Mouse (Mus musculus) kidney, postnatal 10 days (tissue): ENCODE results near the gene Lrrc29.
"Not testable (repeated sequence)": the region's sequence is repeated elsewhere in the genome, so short reads cannot be mapped to it uniquely, and the experiment has no call there.

Source experiments
- DNase-seq: peaks from one replicate; pipeline ENCODE4 v3.0.0; 2021; ENCODE audit warnings: mixed read lengths

The Lrrc29 gene

DNA sequence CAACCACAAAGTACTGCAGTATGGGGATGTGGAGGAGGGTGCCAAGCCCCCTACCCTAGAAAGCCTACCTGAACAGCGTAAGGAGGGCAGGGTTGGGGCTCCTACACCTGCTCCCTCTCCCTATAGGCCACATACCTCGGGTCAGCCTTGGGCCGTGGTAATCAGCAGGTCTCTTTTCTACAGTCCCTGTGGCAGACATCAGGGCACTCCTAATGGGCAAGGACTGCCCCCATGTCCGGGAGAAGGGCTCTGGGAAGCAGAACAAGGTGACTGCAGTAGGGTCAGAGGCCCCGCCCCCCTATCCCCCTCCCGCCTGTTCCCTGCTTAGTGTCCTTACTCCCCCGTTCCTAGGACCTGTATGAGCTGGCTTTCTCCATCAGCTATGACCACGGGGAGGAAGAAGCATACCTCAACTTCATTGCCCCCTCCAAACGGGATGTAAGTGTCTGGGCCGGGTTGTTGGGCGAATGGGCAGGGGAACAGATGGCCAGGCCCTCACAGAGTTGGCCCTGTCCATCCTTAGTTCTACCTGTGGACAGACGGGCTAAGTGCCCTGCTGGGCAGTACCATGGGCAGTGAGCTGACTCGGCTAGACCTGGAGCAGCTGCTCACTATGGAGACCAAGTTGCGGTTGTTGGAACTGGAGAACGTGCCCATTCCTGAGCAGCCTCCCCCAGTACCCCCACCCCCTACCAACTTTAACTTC lies 16.8 kb downstream of the Lrrc29 start:
- DNase-seq = no peak

DNA sequence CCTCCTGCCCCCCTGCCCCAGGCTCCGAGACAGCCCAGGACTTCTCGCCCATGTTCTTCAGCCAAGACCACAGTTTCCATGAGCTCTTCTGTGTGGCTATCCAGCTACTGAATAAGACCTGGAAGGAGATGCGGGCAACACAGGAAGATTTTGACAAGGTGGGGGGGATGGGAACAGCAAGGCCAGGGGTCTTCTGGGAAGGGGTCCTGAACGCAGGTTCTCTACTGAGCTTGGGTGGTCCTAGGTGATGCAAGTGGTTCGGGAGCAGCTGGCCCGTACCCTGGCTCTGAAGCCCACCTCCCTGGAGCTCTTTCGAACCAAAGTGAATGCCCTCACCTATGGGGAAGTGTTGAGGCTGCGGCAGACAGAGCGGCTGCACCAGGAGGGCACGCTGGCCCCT lies 17.6 kb downstream of the Lrrc29 start:
- DNase-seq = no peak

DNA sequence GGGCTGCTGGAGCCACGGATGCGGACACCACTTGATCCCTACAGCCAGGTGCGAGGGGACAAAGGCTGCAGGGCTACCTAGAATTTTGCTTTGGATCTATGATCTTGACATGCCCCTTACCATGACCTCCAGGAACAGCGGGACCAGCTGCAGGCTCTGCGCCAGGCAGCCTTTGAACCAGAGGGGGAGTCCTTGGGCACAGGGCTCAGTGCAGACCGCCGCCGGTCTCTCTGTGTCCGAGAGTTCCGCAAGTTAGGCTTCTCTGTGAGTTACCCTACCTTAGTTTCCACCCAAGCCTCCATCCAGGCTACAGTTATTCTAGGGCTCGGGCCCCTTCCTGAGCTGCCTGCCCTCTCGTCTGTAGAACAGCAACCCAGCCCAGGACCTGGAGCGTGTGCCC lies 18.4 kb downstream of the Lrrc29 start:
- DNase-seq = no peak

DNA sequence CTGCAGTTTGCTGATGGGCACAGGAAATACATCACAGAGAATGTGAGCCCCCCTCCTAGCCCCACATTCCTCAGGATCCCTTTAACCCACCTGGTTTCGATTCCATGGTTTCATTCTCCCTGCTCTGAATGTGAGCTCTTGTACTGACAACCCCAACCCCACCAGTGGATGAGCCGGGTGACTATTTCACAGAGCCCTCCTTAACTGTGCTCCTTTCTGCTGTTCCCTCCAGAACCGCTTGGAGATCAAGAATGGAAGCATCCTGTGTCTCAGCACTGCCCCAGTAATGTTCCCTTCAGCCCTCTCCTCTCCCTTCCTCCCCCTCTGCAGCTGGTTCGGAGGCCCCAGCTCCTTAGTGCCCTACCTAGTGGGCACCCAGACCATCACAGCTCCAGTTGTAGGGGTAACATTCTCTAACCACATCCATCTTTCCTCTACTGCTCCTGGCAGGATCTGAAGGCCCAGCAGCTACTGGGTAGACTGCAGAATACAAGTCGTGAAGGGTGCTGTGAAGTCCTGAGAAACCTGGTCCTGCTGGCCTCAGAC lies 19.9 kb downstream of the Lrrc29 start:
- no peak for DNase-seq

DNA sequence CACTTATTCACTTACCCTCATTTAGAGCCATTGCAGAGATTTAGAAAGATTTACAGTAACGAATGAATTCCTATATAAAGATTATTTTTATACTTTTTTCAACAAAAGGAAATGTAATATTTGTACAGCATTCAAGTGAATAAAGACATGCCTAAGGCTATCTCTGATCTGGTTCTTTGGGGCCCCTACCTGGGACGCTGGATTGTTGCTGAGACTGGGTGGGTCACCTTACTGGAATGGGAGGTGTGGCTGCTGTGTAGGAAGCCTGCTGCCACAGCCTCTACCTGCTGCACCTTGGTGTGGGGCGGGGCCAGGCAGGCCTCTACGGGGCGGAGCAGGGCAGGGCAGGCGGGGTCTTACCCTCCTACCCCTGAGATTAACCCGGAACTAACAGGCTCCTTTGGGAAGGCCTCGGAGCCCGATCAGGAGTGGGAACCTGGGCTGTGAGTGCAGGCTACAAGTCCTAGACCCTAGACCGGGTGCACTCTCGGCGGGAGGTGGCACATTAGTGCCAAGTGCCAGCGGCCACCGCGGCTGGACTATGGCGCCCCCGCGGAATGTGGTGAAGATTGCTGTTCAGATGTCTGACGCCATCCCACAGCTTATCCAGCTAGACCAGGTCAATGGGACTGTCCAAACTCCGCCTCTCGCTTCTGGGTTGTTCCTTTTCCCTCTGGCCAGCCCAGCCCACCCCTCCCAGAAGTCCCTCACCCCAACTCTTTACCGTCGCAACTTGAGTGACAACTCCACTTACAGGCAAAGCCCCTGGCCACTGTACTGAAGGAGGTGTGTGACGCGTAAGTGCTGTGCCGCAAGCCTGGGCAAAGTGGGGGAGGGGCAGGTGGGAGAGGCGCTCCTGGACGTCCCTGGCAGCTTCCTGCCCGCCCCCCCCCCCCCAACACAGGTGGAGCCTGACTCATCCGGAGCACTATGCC lies 20.6 kb downstream of the Lrrc29 start, which contains the start of gene Elmo3:
Elmo3 (plus strand) TSS at position 391 of the 935 bp plus-strand sequence.
- DNase-seq = peak; percentile 87

DNA sequence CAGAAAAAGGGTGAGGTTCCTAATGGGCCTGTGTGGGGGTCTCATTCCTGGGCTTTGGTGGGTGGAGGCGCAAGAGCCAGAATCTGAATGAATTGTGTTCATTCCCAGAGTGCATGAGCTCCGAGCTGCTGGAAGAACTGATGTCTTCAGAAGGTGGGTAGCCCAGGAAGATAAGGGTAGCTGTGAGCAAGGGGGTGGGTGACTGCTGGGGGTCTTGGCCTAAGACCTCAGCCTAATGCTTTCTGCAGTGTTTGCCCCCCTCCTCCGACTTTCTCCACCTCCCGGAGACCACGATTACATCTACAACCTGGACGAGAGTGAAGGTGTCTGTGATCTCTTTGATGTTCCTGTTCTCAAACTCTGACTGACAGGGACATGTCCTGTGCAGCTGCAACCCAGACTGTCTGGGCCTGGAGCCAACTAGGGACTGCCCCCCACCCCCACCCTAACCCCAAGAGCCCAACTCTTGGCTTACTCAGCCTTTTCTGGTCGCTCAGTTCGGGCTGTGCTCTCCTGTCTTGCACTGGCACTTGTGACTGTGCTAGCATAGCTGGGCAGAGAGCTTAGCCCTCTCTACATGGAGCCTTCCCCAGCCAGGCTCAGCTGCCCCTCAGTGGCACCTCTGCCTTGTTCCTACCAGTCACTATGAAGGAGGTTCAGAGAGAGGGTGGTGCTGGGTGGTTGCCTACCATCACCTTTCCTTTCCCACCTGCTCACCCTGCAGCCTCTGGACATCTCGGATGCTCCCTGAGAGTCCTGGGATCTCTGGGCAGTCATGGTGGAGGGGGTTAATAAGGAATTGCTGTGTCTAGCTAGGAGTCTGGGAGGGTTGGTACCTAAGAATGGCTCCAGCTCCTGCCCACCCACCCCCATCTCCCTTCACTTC lies 21.5 kb downstream of the Lrrc29 start:
- no peak for DNase-seq

DNA sequence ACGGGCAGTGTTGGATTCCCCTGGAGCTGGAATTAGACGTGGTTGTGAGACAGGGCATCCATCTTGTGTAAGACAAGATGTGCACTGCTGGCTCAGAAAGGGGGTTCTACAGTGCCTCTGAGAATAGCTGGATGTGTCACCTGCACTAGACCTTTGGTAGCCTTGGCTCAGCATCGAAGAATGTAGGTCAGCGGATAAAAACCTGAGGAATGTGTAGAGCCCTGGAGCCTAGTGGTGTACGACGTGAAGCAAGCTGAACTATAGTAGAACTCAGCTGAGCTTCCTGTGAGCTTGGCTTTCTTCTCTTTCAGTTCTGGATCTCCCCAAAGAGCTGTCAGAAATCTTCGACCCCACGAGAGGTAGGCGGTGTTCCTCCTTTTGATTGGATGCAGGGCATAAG lies 22.2 kb downstream of the Lrrc29 start:
- DNase-seq = no peak

DNA sequence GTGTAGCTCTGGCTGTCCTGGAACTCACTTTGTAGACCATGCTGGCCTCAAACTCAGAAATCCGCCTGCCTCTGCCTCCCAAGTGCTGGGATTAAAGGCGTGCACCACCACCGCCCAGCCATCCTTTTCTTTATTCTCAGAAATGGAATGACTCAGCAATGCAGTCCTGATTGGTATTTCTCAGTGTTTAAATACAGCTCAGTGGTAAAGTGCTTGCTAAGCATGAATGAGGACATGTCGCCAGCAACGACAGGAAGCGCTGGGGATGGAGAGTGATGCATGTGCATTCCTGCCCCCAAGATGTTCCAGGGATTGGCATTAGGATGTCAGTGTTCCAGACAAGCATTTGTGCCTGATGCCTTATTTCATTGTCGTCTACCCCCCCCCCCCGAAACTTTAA lies 22.7 kb downstream of the Lrrc29 start:
- no peak for DNase-seq

DNA sequence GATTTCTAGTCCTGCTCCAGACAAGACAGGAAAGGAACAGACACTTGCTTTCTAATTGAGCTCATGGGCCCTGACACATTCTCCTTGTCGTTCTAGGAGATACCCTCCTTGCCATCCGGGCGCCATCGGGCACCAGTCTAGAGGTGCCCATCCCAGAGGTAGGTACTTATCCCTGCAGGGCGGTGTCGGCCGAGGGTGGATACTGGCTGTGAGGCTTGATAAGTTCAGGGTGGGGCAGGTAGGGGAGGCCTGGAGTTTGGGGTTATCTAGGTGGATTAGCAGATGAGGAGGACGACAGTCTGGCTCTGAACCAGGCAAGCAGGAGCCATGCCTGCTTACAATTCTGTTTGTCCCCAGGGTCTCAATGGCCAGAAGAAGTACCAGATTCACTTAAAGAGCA lies 26.1 kb downstream of the Lrrc29 start:
- DNase-seq = no peak

DNA sequence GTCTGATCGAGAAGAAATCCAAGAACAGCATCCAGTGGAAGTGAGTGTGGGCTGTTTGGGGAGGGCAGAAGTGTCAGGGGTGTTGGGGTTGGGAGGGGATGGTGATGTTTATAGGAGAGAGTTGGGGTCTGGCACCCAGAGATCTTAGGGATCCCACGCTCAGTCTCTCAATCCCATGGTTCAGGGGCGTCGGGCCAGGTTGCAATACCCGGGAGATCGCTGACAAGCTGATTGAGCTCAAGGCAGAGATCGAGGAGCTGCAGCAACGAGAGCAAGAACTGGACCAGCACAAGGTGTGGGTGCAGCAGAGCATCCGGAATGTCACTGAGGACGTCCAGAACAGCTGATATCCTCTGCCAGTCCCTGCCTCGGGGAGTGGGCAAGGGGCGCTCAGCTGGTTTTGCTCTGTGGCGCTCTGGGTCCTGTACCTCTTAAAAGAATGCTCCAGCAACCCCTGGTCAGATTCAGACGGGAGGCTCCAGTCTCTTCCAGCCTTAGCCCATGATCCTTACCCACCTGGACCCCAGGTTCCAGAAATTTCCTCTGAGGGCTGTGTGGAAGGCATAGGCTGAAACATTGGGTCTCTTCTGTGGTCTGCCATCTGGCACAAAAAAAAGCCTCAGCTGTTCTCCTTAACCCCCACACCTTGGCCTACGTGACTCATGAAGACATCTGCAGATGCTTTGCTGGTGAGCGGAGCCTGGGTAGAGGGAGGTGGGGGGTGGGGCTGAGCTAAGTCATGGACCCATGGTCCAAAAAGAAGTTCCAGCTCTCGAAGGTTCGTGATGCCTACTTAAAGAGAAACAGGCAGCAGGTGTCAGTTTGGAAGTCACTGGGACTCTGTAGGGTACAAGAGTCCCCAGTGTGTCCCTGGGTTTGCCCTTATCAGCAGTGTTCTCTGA lies 27.5 kb downstream of the Lrrc29 start:
- DNase-seq = no peak

DNA sequence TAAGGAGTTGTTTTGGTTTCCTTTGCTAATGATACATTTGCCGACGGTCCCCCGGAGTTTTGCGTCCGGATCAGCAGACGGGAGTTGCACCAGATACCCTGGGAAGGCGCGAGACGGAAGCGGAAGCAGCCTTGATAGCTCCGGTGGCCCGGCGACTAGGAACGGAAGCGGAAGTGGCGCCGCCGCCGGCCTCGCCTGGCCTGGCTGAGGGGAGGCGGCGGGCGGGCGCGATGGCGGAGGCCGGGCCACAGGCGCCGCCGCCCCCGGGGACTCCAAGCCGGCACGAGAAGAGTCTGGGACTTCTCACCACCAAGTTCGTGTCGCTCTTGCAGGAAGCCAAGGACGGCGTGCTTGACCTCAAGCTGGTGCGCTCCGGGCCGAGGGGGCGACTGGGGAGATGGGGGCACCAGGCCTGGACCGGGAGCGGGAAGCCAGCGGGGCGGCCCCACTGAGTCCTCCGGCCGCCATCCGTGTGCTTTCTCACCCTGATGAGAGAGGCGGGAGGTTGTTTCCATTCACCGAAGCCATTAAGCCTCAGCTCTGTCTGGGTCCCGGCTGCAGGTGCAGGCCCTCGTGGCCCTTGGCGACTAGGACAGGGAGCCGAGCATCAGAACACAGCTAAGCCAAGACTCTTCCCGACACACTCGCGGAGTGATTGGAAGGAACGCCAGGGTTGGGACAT lies 28.4 kb downstream of the Lrrc29 start, which contains the start of gene E2f4:
E2f4 (plus strand) TSS at position 153 of the 682 bp plus-strand sequence.
- DNase-seq = peak; percentile 96

DNA sequence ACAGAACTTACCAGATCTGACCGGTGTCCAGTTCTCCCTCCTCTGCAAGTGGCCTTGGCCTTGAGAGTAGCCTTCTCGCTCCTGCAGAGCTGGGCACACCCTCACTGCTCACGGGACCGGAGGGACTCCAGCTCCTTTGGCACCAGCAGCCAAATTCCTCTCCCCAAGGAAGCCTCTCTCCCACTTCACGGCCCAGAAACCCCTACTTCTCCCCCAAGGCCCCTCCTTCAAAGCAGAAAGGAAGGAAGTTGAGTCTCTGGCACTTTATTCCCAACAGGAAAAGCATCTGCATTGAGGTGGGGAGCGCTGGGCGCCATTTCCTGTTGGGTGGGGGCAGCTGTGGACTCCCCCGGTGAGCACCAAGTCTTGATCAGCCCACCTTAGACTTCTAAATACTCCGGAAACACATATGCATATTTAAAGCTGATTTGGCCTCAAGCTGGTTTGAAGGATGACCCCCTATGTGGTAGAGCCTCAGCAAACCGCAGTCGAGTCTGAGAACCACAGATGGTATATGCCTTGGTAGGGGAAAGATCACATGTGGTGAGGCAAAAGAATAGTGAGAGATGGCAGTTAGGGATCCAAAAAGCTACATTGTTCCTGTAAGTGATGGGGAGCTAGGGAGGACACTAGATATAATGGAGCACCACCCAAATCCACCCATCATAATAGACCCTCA lies 30.0 kb downstream of the Lrrc29 start, which contains the start of gene Exoc3l:
Exoc3l (minus strand) TSS at position 207 of the 679 bp plus-strand sequence.
- DNase-seq = peak; percentile 58

DNA sequence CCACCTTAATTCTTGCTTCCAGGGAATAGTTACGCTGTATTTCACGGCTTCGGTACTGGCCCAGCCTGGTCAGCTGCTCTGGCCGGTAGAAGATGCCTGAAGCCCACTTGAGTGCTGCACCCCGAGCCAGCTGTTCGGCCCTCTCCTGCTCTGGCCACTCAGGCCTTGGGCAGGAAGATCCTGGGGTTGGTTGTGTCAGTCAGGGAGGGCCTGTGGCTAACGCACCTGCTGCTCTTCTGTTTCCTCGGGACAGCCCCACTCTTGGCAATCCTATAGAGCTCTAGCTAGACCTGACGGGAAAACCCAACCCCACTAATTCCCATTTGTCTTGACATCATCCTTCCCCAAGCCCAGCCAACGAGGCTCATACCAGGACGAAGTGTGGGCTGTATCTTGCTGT lies 30.8 kb downstream of the Lrrc29 start:
- DNase-seq = no peak

DNA sequence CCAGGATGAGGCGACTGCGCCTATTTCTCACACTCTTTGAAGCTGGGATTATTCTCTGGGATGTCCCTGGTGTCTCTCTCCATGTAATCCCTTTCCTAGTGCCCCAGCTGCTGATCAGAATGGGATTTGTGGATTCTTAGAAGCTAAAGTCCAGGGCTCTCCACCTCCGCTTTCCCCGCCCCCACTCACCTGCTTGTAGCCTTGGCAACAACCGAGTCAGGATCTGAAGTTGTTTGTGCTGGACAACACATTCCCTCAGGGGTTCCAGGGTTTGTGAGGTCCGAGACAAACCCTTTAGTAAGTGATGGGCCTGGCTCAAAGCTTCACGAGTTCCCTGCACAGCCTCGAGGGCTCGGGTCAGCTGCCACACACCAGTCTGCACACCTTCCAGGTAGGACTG lies 31.3 kb downstream of the Lrrc29 start:
- no peak for DNase-seq

DNA sequence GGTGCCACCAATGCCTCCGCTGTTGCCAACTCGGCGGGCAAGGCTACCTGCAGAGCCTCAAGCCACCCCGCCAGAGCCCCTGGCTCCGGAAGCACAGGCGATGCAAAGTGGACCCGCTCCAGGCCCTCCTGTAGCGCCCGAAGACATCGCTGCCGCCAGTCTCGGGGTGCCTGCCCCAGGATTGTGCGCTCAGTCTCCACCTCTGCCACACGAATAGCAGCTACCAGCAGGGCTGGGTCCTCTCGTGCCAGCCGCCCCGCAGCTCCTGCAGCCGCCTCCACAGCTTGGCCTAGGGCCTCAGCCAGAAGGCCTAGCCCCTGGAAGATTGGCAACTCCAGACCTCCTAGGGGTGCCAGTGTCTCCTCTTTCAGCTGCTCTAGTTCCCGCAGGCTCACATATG lies 32.7 kb downstream of the Lrrc29 start:
- DNase-seq = no peak

DNA sequence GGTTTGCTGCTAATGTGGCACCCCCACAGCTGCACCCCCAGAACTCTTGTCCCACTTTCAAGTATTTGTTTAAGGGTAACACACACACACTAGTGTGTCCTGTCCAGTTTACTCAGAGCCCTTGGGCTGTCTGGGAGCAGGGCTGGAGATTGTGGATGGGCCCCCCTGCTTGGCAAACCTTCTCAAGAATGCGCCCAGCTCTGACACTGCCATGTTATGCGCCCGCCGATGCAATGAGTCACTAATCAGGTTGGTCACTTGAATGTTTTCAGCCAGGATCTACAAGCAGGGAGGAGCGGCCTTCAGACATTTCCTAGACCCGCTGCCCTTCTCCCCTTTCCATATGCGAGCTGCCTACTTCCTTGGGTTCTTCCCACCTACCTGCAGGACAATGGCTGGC lies 33.6 kb downstream of the Lrrc29 start:
- no peak for DNase-seq

DNA sequence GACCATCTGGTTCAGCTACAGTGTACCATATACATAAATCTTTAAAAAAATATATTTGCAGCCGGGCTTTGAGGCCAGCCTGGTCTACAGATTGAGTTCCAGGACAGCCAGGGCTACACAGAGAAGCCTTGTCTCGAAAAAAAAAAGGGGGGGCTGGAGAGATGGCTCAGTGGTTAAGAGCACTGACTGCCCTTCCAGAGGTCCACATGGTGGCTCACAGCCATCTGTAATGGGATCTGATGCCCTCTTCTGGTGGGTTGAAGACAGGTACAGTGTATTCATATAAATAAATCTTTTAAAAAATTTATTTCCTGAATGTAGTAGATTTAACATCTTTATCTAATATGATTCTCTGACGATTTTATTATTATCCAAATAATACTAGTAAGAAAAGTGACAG lies 34.3 kb downstream of the Lrrc29 start:
- DNase-seq = not testable (repeated sequence)

DNA sequence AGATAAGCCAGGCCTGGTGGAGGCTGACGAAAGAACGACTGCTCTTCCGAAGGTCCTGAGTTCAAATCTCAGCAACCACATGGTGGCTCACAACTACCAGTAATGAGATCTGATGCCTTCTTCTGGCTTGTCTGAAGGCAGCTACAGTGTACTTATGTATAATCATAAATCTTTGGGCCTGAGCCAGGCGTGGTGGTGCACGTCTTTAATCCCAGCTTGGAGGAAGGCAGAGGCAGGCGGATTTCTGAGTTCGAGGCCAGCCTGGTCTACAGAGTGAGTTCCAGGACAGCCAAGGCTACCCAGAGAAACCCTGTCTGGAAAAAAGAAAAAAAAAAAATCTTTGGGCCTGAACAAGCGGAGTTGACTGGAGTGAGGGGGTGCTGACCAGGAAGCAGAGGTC lies 34.7 kb downstream of the Lrrc29 start:
- not testable (repeated sequence) for DNase-seq

DNA sequence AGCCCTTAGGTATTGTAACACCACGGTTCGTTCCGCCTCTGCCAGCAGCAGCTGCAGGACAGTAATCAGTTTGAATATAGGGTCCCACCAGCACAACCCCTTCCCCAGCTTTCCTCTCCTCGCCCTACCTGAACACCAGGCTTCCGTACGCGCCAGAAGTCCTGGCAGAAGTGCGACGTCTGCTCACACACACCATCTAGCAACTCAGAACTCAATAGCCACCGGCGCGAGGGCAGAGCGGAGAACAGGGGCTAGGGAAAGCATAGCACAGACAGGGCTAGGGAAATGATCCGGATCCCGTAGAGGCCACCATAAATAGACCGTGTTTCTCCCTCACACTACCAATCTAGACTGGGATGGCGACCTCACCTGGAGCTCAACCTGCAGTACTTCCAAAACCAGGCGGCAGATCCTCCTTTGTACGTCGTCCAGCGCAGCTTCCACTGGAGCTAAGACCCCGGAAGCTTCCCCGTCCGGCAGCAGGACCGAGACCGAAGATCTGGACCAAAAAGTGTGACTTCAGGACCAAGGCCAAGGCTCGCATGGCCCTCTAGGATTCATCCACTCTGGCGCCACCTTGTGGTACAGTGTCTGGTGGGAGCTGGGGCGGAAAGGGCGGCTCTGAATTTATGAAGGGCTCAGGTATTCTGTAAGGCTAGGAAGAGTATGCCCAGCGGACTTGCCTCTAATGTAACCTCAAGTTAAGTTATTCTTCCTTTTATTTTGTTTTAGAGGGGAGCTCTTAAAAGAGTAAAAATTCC lies 35.3 kb downstream of the Lrrc29 start:
- DNase-seq = peak; percentile 98
